Mouse (Mus musculus): ENCODE measurements around the gene Fam104a. TPM values are rescaled to one million over a fixed set of nuclear protein-coding genes. Genes with fewer than 3 reads are reported as not detected.

Gene Fam104a
- total and polyA plus RNA-seq, 3 experiments: 33.6 to 38.1 TPM; not detected in 1

GRCm38 (mm10) chr11:113683957-113684706 is at the start of gene Fam104a, which contains the start of gene D11Wsu47e (continued):
- peak; percentile 85; the same call in 1 of the 2 replicates for TF ChIP-seq ZMIZ1 (IDR thresholded peaks at IDR 0.05; ENCODE audit: low read depth, low read length)
- no peak for TF ChIP-seq GABPA (IDR thresholded peaks at IDR 0.05; ENCODE audit: low read depth, low read length)
- no peak for TF ChIP-seq MAZ (IDR thresholded peaks at IDR 0.05; ENCODE audit: low read depth, low read length)
- peak in 1 of 3 experiments; percentile 34; a peak in 2 of 6 replicates for TF ChIP-seq CTCF (IDR thresholded peaks at IDR 0.05 in 2 of 3, conservative IDR thresholded peaks at IDR 0.05 in 1 of 3; ENCODE audit: control insufficient read depth in 1 of 3, insufficient read depth in 1 of 3, low read depth in 2 of 3, low read length in 3 of 3, poor library complexity in 1 of 3, severe bottlenecking in 1 of 3)

GRCm38 (mm10) chr11:113731945-113732612 is 48.1 kb upstream of the Fam104a start:
- Histone ChIP-seq H3K36me3 (ENCODE audit: control insufficient read depth in 1 of 2, insufficient read depth in 2 of 2, low read length in 2 of 2) (peaks cover 7 to 12% of the 10 kb centered on the region in 2 experiments; a peak in 3 of 4 replicates), H3K79me2 (ENCODE audit: control insufficient read depth, insufficient read depth, low read length, poor library complexity) (peaks cover 16% of the 10 kb centered on the region), H3K4me3 (ENCODE audit: control insufficient read depth in 1 of 2, insufficient read depth in 1 of 2, low read depth in 2 of 2, low read length in 2 of 2) (no peak overlapping the region), H3K27ac (ENCODE audit: control insufficient read depth, low read depth, low read length) (no peak overlapping the region), H3K9ac (ENCODE audit: control insufficient read depth, low read depth, low read length, poor library complexity, severe bottlenecking) (no peak overlapping the region), H3K9me3 (replicated peaks; ENCODE audit: insufficient read depth, low read length) (no peaks in the 10 kb centered on the region), H3K4me1 (ENCODE audit: control insufficient read depth in 1 of 2, insufficient read depth in 2 of 2, low read length in 2 of 2) (peaks cover 0 to 17% of the 10 kb centered on the region in 2 experiments; a peak in 3 of 4 replicates), H3K27me3 (ENCODE audit: control insufficient read depth in 1 of 2, insufficient read depth in 2 of 2, low read length in 2 of 2) (no peaks in the 10 kb centered on the region)
- no peak for DNase-seq (ENCODE audit: low read depth, low spot score)
- TF ChIP-seq CHD2 (IDR thresholded peaks at IDR 0.05; ENCODE audit: low read length) (no peak), MEF2A (IDR thresholded peaks at IDR 0.05; ENCODE audit: extremely low read depth, insufficient replicate concordance, low read depth, low read length, poor library complexity, severe bottlenecking) (no peak), CHD1 (IDR thresholded peaks at IDR 0.05; ENCODE audit: low read depth, low read length) (no peak), RAD21 (IDR thresholded peaks at IDR 0.05; ENCODE audit: low read depth, low read length) (peak; percentile 47), HCFC1 (IDR thresholded peaks at IDR 0.05; ENCODE audit: low read depth, low read length) (no peak), GABPA (IDR thresholded peaks at IDR 0.05; ENCODE audit: low read depth, low read length) (no peak), MAZ (IDR thresholded peaks at IDR 0.05; ENCODE audit: low read depth, low read length) (no peak), ZMIZ1 (IDR thresholded peaks at IDR 0.05; ENCODE audit: low read depth, low read length) (no peak), KAT2A (conservative IDR thresholded peaks at IDR 0.05; ENCODE audit: low read depth, low read length) (no peak), UBTF (IDR thresholded peaks at IDR 0.05; ENCODE audit: borderline replicate concordance, insufficient read depth, low read depth, low read length) (no peak), ELF1 (IDR thresholded peaks at IDR 0.05; ENCODE audit: low read depth, low read length) (no peak), SIN3A (IDR thresholded peaks at IDR 0.05; ENCODE audit: low read length) (no peak), CTCF (IDR thresholded peaks at IDR 0.05 in 2 of 3, conservative IDR thresholded peaks at IDR 0.05 in 1 of 3; ENCODE audit: control insufficient read depth in 1 of 3, insufficient read depth in 1 of 3, low read depth in 2 of 3, low read length in 3 of 3, poor library complexity in 1 of 3, severe bottlenecking in 1 of 3) (peak; percentile 8 to 48 (median 43); a peak in 3 of 6 replicates), ZC3H11A (IDR thresholded peaks at IDR 0.05; ENCODE audit: low read depth, low read length) (peak; percentile 39), USF1 (IDR thresholded peaks at IDR 0.05; ENCODE audit: low read depth, low read length) (no peak), SMC3 (IDR thresholded peaks at IDR 0.05; ENCODE audit: low read depth, low read length) (peak; percentile 48), GATA1 (IDR thresholded peaks at IDR 0.05; ENCODE audit: low read depth, low read length) (no peak), MAX (IDR thresholded peaks at IDR 0.05; ENCODE audit: low read length) (no peak)

Data from MEL (cell line).